Mouse (Mus musculus) adrenal gland (tissue): ENCODE results near the gene Srsf1.

Source experiments
- intact Hi-C: fragments of 180-260 bp; cut with DNase I; formaldehyde crosslinking; loops from one replicate; pipeline ENCODE4 v1.15.1; 2025
- long read RNA-seq, 2 experiments: library from polyadenylated mRNA; unstranded; transcript quantifications; one replicate each; pipeline ENCODE4 v2.0.0; 2020; ENCODE audit warnings: borderline replicate concordance in 1 of 2; ENCODE audit not compliant: insufficient replicate concordance in 1 of 2

The Srsf1 gene
- long read RNA-seq, experiment 1, full-length matches to known transcripts: 10 of 27 reads
- long read RNA-seq, experiment 1, partial matches to known transcripts: 1 of 27 reads
- long read RNA-seq, experiment 1, other reads (novel, unspliced or antisense): 16 of 27 reads
- long read RNA-seq, experiment 2, full-length matches to known transcripts: 16 of 36 reads
- long read RNA-seq, experiment 2, partial matches to known transcripts: 2 of 36 reads
- long read RNA-seq, experiment 2, other reads (novel, unspliced or antisense): 18 of 36 reads

GRCm38 (mm10) chr11:88046944-88047794, at the start of gene Srsf1:
TSS of gene Srsf1 (plus strand) at chr11:88047373.
- intact Hi-C loops: loop anchor here (5.0 kb wide), 1 partner anchor 60 kb away; the partner anchor contains the start of gene Dynll2

DNA sequence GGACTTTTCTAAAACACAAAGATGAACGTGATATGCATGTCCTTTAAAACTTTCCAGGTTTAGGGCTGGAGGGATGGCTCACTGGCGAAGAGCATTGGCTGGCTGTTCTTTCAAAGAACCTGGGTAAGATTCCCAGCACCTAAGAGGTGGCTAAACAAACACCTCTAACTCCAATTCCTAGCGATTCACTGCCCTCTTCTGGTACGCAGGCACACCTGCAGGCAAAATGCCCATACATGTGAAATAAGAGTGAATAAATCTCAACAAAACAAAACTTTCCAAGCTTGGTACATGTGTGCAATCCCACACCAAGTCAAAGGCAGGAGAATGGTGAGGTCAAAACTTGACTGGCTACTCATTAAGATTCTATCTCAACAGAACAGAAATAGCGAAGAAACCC, 47.4 kb upstream of the Srsf1 start:
- intact Hi-C loops: no loop called here

DNA sequence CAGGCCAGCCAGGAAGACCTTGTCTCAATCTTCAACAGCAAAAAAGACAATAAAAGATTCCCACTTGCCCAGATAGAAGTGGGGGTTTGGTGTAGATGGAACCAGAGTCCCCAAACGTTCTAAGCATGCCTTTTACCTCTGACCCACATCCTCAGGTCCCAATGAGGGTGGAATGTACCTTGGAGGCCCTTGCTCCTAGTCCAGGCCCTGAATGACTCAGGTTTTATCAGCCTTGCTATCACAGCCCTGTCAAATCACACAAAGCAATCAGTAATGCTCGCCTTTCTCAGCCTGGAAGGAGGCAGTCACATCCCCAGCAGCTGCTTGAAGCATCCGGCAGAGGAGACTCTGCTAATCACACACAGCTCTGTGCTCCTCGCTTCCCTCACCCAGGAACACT, 44.4 kb upstream of the Srsf1 start:
- intact Hi-C loops: no loop called here

DNA sequence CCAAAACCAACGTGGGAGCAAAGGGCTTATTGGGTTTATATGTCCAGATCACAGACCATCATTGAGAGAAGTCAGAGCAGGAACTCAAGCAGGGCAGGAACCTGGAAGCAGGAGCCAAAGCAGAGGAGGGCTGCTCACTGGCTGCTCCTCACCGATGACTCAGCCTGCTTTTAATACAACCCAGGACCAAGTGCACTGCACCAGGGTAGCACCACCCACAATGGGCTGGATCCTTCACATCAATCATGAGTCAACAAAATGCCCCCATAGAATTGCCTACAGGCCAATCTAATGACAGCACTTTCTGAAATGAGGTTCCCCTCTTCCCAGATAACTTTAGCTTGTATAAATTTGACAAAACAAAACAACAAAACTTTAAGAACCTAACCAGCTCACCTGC, 43.0 kb upstream of the Srsf1 start:
- intact Hi-C loops: no loop called here

GRCm38 (mm10) chr11:88008641-88009040, 38.5 kb upstream of the Srsf1 start:
- intact Hi-C loops: no loop called here

DNA sequence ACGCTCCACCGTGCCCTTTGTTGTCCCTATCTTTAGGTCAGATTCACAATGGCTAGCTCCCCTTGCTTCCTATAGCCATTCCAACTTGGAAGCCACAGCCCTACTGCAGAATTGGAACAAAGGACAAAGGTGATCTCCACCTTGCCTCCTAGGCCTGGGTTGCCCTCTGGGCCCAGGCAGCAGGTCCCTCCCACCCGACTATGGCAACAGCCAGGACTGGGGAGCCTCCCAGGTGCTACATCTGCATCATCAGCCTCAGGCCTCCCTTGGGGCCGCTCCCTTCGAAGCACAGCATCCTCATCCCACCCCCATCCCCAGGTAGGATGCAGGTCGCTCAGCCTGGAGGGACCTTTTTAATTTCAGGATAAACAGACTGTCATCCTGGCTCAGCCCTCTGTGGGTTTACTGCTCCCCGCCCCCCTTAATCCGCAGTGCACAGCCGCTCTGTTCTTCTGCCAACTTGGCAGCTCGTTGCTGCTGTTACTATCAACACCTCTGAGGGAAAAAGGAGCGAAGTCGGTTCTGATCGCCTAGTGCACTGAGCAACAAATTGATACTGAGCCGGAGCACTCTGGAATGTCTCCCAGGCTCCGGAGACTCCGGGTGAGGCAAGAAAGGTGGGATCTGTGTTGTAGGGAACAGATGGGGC, 37.5 kb upstream of the Srsf1 start:
- intact Hi-C loops: no loop called here

- intact Hi-C loops: no loop called here
Measured at GRCm38 (mm10) chr11:88011208-88011913, 35.8 kb upstream of the Srsf1 start.

GRCm38 (mm10) chr11:88011914-88012419, 35.2 kb upstream of the Srsf1 start:
- intact Hi-C loops: no loop called here

GRCm38 (mm10) chr11:88012621-88013244, 34.4 kb upstream of the Srsf1 start:
- intact Hi-C loops: no loop called here

GRCm38 (mm10) chr11:88013632-88014031, 33.5 kb upstream of the Srsf1 start:
- intact Hi-C loops: no loop called here

DNA sequence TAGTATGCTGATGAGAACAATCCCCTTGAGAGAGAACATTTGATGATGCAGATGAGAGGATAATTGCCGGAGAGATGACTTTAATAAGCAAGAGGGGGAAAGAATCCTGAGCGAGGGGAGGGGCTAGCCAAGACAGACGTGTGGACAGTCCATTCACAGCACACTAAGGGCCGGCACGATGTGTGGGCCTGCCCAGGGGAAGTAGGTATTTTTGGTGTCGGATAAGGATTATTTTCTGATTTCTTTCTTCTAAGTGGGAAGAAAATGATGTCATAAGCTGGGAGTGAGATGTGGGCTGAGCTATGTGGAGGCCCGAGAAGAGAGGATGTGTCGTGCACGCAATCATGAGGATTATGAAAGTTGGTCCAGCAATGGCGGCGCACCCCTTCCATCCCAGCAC, 32.0 kb upstream of the Srsf1 start:
- intact Hi-C loops: no loop called here

DNA sequence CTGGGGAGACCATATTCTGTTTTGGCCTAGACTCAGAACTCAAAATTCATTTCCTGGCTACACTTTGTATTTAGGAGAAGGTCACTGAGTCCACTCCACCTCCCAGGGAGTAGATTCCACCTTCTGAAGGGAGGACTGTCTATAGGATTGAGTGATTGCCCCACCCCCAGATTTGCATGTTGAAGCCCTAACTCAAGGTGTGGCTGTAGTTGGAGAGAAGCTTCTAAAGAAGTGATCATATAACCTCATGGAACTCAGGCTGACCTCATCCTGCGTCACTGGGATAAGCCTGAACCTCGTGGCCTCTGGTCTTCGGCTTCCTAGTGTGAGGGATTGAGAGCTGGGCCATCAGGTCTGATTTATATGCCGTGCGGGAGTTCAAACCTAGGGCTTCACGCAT, 31.4 kb upstream of the Srsf1 start:
- intact Hi-C loops: no loop called here

- intact Hi-C loops: no loop called here
Measured at GRCm38 (mm10) chr11:88023933-88024332, 23.2 kb upstream of the Srsf1 start.

DNA sequence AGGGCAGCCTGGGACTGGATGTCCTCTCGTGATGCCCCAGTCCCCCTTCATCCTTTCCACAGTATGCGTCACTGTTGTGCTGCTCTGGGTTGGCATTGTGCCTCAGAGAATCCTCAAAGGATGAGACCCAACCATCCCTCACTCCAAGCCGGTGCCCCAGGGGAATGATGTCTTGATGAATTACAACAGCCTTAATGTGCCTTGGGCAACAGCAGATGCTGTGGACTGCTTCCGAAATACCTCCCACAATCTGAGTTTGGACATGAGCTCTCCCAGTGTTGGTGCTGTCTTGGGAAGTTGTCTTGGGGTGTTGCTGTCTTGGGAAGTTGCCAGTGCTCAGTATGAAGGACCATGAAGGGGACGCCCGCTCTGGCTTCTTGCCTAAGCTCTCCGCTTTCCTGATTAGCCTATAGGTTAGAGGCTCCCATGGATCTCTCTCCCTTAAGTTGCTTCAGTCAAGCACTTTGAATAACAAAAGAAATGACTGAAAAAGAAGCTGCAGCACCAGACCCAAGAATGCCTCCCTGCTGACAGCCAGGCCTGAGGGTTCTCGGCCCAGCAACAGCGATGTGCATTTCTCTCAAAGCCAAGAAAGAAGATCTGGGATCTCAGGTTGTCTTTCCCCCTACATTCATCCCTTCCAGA, 19.7 kb upstream of the Srsf1 start:
- intact Hi-C loops: no loop called here

DNA sequence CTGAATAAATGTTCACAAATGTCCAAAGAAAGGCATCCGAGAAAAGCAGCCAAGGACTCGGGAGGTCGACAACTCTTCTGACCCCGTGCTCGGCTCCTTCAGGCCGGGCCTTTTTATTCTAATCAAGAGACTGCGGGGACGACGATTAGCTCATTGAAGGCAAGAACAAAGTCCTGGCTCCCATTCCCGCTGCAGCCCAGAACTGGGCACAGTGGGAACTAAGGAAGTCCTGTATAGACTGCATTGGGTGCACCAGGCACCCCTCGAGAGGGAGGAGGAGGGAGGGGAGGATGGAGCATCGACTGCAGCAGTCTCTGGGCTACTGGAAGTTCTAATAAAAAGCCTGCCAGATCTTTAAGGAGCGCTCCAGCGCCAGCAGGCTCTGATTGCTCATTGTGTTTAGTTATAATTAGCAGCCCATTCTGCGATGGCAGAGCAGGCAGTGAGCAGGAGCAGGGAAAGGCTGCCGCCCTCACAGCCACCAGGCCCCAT, 18.9 kb upstream of the Srsf1 start:
- intact Hi-C loops: no loop called here

- intact Hi-C loops: no loop called here
Measured at GRCm38 (mm10) chr11:88030219-88030618, 17.0 kb upstream of the Srsf1 start.

DNA sequence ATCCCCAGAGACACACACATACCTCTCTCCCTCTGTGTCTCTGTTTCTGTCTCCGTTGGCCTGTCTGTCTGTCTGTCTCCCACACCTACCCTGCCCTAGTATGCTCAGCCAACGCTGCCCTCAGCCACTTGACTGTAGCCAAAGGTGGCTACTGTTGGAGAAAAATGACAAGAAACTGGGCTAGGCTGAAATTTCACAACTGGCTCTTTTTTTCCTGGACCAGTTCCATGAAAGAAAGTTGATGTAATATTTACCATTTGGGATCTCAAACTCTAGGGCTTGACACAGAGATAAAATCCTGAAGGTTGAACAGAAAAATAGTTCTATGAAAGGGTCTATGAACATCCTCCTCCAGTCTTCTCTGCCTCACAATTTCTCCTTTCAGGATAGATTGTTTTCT, 16.3 kb upstream of the Srsf1 start:
- intact Hi-C loops: no loop called here

DNA sequence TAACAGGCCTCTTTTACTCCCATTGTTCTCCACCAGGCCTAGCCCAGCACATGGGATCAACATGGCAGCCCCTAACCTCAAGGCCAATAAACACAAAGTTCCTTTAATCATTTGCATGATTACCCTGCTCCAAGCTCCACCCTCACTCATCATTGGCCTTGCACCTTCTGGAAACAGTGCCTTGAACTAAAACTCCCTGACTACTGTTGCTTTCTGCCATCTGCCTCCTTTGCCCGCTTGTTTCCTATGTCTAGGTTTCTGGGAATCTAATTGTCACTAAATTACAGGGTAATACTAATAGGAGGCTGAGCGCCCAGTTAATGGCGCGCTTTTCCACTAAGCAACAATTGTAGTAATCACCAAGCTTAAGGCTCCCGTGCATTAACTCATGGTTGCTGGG, 15.4 kb upstream of the Srsf1 start:
- intact Hi-C loops: no loop called here

DNA sequence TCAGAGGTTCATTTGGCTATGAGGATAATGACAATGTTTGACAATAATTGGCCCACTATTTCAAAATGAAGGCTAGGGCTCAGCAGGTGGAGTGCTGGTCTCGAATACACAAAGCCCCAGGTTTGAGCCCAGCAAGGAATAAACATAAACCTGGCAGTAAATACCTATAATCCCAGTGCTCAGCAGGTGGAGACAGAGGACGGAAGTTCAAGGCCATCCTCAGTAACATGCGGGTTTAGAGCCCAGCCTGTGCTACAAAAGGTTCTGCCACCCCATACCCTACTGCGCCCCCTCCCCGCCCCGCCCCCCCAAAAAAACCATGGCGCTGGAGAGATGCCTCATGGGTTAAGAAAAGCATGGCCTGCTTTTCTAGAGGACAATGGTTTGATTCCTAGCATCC, 11.2 kb upstream of the Srsf1 start:
- intact Hi-C loops: no loop called here

DNA sequence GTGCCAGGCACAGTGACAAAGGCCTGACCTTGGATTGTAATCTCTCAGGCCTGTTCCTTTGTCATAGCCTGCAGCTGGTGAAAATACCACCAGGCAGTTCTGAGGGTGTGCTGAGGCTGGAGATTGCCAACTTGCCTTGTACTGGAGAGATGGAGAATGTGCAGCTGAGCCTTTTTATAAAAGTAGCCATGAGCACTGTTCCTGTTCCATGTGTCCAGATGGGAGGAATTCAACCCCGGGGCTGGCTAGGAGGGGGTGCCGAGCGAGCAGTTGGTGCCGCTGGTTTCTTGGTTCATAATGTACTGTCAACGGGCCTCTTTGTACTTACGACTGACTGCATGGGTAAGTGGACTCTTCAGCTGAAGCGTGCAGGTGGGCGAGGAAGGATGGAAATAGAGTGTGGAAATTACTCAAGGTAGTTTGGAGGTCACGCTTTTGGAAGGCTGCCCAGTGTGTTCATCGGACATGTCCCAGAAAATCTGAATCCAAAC, 10.4 kb upstream of the Srsf1 start:
- intact Hi-C loops: no loop called here
